Mouse (Mus musculus): ENCODE results near the gene 4930474N05Rik. TPM values are rescaled to one million over a fixed set of nuclear protein-coding genes. Genes with fewer than 3 reads are reported as not detected.

The 4930474N05Rik gene
- polyA plus RNA-seq (2015; fragmentation: Nextera tagmentation; extraction: Ambion mirVana), result not detected in 2 replicates

- ATAC-seq (ENCODE audit: low FRiP score, low TSS enrichment), result no peak
- Histone ChIP-seq H3K4me1 (ENCODE audit: insufficient read depth, low read length) (no peaks in the 10 kb centered on the region), H3K4me3 (ENCODE audit: low read length) (no peak within 1 kb of the TSS), H3K36me3 (ENCODE audit: insufficient read depth, low read length) (no peaks in the 10 kb centered on the region), H3K9me3 (ENCODE audit: low read length) (no peaks in the 10 kb centered on the region), H3K4me2 (replicated peaks; ENCODE audit: low read depth, low read length) (no peak within 1 kb of the TSS), H3K27me3 (ENCODE audit: insufficient read depth, low read length) (no peaks in the 10 kb centered on the region), H3K27ac (ENCODE audit: low read length) (no peak within 1 kb of the TSS), H3K9ac (replicated peaks; ENCODE audit: low read length) (no peak within 1 kb of the TSS)
Observed at GRCm38 (mm10) chr14:36094617-36095016, at the start of gene 4930474N05Rik. 4930474N05Rik (plus strand) TSS chr14:36094917.

DNA sequence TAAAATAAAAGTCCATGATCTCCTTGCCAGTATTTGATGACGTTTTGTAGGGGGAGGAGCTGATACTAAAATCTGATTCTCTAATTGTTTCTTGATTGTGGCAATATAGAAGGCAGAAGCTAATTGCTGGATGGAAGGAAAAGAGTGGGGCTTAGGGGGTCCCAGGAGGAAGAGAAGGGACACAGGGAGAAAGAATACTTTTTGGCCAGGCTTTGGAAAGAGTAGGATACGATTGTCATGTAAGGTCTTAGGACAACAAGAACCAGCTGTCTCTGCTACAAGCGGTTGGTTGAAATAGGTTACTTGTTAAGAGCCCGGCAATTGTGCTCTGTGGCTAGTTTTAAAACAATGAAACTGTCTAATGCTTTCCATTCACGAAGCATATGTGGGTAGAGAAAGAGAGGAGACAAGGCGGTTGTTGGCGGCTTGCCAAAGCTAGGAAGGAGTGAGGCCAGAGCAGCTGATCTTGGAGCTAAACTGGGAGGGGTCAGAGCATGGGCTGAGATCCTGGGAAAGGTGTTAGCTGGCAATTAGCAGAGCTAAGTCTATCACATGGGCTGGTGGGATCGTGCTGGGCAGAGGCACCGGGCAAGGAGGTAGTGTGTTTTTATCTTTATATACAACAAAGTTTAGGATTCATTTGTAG is 45.8 kb upstream of the 4930474N05Rik start:
- Histone ChIP-seq H3K4me2 (replicated peaks; ENCODE audit: low read depth, low read length) (no peak overlapping the region), H3K4me3 (ENCODE audit: low read length) (no peak overlapping the region), H3K9ac (replicated peaks; ENCODE audit: low read length) (no peak overlapping the region), H3K4me1 (ENCODE audit: insufficient read depth, low read length) (no peaks in the 10 kb centered on the region), H3K36me3 (ENCODE audit: insufficient read depth, low read length) (no peaks in the 10 kb centered on the region), H3K9me3 (ENCODE audit: low read length) (no peaks in the 10 kb centered on the region), H3K27me3 (ENCODE audit: insufficient read depth, low read length) (no peaks in the 10 kb centered on the region), H3K27ac (ENCODE audit: low read length) (no peak overlapping the region)
- peak; percentile 61; the same call in 1 of the 2 replicates for ATAC-seq (ENCODE audit: low FRiP score, low TSS enrichment)
- WGBS, result 31% methylated on average over 9 of the region's 9 CpGs

DNA sequence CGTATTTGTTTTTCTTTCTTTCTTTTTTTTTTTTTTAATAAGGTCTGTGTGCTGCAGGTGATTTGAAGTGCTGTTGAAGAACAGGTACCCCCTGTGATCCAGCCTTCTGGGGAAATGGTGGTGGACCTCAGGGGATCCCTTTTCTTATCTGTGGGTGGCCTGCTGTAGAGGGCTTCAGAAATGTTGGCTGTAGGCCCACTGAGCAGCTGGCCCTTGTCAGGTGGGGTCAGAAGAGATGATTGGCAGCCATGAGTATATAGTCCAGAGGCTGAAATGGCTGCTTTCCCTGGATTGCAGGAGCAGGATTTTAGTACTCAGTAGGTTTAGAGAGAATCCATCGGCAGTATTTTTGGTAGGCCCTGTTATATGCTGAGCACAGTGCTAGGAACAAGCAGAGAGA is 41.4 kb upstream of the 4930474N05Rik start:
- Histone ChIP-seq H3K36me3 (ENCODE audit: insufficient read depth, low read length) (no peaks in the 10 kb centered on the region), H3K27ac (ENCODE audit: low read length) (no peak overlapping the region), H3K4me3 (ENCODE audit: low read length) (no peak overlapping the region), H3K4me1 (ENCODE audit: insufficient read depth, low read length) (no peaks in the 10 kb centered on the region), H3K27me3 (ENCODE audit: insufficient read depth, low read length) (no peaks in the 10 kb centered on the region), H3K9ac (replicated peaks; ENCODE audit: low read length) (no peak overlapping the region), H3K9me3 (ENCODE audit: low read length) (no peaks in the 10 kb centered on the region), H3K4me2 (replicated peaks; ENCODE audit: low read depth, low read length) (no peak overlapping the region)
- 74% methylated on average over 2 of the region's 2 CpGs for WGBS
- ATAC-seq (ENCODE audit: low FRiP score, low TSS enrichment), result no peak

DNA sequence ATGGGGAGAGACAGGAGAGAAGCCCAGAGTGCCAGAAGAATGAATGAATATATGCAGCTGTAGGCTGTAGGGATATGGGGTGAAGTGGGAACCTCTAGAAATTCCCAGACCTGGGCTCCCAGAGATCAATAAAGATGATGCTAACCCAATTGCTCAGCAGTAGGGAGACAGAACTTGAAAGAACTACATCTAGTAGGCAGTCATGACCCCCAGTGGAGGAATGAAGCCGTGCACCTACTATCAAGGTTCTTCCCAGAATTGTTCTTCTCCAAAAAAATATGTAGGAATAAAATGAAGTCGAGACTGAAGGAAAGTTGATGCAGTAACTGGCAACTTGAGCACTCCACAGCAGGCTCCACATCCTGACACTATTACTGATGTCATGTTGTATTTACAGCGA is 3.8 kb downstream of the 4930474N05Rik start:
- ATAC-seq (ENCODE audit: low FRiP score, low TSS enrichment), result no peak
- no peaks in the 10 kb centered on the region for H3K4me1 ChIP-seq (ENCODE audit: insufficient read depth, low read length)
- H3K36me3 ChIP-seq (ENCODE audit: insufficient read depth, low read length), result no peaks in the 10 kb centered on the region
- no peak overlapping the region for H3K4me2 ChIP-seq (replicated peaks; ENCODE audit: low read depth, low read length)
- H3K27ac ChIP-seq (ENCODE audit: low read length), result no peak overlapping the region
- no peak overlapping the region for H3K9ac ChIP-seq (replicated peaks; ENCODE audit: low read length)
- no peaks in the 10 kb centered on the region for H3K9me3 ChIP-seq (ENCODE audit: low read length)
- H3K27me3 ChIP-seq (ENCODE audit: insufficient read depth, low read length), result no peaks in the 10 kb centered on the region
- 60% methylated on average over 3 of the region's 3 CpGs for WGBS
- H3K4me3 ChIP-seq (ENCODE audit: low read length), result no peak overlapping the region

DNA sequence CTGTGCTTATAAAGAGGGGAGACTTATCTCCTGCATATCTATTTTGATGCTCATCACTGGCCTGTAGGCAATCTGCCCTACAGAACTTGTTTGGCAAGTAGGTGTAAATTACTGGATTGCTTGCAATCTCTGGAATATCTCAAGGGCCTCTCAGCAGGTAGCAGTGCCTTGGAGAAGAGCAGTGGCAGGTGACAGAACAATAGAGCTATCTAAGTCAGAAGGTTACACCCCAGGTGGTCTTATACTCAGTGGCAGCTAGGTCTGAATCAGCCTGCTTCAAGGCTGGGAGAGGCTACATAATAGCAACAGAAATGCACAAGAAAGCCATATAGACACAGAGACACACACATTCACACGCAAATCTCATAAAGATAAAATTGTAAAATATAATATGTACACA is 4.9 kb downstream of the 4930474N05Rik start:
- Histone ChIP-seq H3K27ac (ENCODE audit: low read length) (no peak overlapping the region), H3K4me3 (ENCODE audit: low read length) (no peak overlapping the region), H3K27me3 (ENCODE audit: insufficient read depth, low read length) (no peaks in the 10 kb centered on the region), H3K36me3 (ENCODE audit: insufficient read depth, low read length) (no peaks in the 10 kb centered on the region), H3K9ac (replicated peaks; ENCODE audit: low read length) (no peak overlapping the region), H3K9me3 (ENCODE audit: low read length) (no peaks in the 10 kb centered on the region), H3K4me2 (replicated peaks; ENCODE audit: low read depth, low read length) (no peak overlapping the region), H3K4me1 (ENCODE audit: insufficient read depth, low read length) (no peaks in the 10 kb centered on the region)
- no peak for ATAC-seq (ENCODE audit: low FRiP score, low TSS enrichment)
- WGBS, result 44% methylated on average over 1 of the region's 1 CpGs

DNA sequence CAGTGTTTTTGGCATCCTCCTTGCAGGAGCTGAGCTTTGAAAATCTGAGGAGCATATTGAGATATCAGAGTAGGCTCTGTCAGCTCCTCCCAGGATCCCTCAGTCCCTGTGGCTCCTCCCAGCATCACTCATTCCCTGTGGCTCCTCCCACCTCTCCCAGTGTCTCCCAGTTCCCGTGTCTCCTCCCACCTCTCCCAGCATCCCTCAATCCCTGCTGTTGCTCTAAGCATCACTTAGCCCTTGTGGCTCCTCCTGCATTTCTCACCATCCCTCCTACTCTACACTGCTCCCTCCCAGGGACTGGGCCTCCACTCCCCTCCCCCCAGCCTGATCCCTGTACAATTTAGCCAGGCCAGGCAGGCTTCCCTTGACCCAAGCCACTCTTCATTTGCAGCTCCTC is 6.0 kb downstream of the 4930474N05Rik start:
- Histone ChIP-seq H3K9ac (replicated peaks; ENCODE audit: low read length) (no peak overlapping the region), H3K27ac (ENCODE audit: low read length) (no peak overlapping the region), H3K9me3 (ENCODE audit: low read length) (no peaks in the 10 kb centered on the region), H3K27me3 (ENCODE audit: insufficient read depth, low read length) (no peaks in the 10 kb centered on the region), H3K4me3 (ENCODE audit: low read length) (no peak overlapping the region), H3K4me2 (replicated peaks; ENCODE audit: low read depth, low read length) (no peak overlapping the region), H3K4me1 (ENCODE audit: insufficient read depth, low read length) (no peaks in the 10 kb centered on the region), H3K36me3 (ENCODE audit: insufficient read depth, low read length) (no peaks in the 10 kb centered on the region)
- WGBS, result 6% methylated on average over 1 of the region's 1 CpGs
- no peak for ATAC-seq (ENCODE audit: low FRiP score, low TSS enrichment)

DNA sequence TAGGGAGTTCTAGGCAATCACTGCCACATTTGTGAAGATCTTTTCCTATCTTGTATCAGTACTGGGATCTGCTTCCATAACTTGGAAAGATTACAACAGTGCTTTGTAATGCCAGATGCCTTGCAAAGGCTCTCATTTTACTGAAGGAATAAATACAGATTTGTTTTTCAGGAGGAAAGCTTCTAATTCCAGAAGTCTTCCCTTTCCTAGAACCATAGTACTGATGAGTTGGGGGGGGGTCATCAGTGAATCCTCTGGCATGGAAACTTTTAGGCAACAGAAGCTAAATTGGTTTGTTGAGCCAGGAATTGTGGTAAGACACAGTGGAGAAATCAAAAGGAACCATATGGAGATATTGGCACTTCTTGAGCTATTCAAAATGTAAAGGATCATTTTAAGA is 19.8 kb downstream of the 4930474N05Rik start:
- H3K4me1 ChIP-seq (ENCODE audit: insufficient read depth, low read length), result no peaks in the 10 kb centered on the region
- ATAC-seq (ENCODE audit: low FRiP score, low TSS enrichment), result no peak
- no peak overlapping the region for H3K4me2 ChIP-seq (replicated peaks; ENCODE audit: low read depth, low read length)
- no peak overlapping the region for H3K4me3 ChIP-seq (ENCODE audit: low read length)
- H3K9ac ChIP-seq (replicated peaks; ENCODE audit: low read length), result no peak overlapping the region
- no peaks in the 10 kb centered on the region for H3K36me3 ChIP-seq (ENCODE audit: insufficient read depth, low read length)
- no peaks in the 10 kb centered on the region for H3K9me3 ChIP-seq (ENCODE audit: low read length)
- no peak overlapping the region for H3K27ac ChIP-seq (ENCODE audit: low read length)
- H3K27me3 ChIP-seq (ENCODE audit: insufficient read depth, low read length), result no peaks in the 10 kb centered on the region

GRCm38 (mm10) chr14:36123775-36124335 is 29.1 kb downstream of the 4930474N05Rik start:
- H3K4me3 ChIP-seq (ENCODE audit: low read length), result no peak overlapping the region
- no peak overlapping the region for H3K4me2 ChIP-seq (replicated peaks; ENCODE audit: low read depth, low read length)
- no peak overlapping the region for H3K9ac ChIP-seq (replicated peaks; ENCODE audit: low read length)
- no peaks in the 10 kb centered on the region for H3K27me3 ChIP-seq (ENCODE audit: insufficient read depth, low read length)
- no peaks in the 10 kb centered on the region for H3K36me3 ChIP-seq (ENCODE audit: insufficient read depth, low read length)
- H3K9me3 ChIP-seq (ENCODE audit: low read length), result no peaks in the 10 kb centered on the region
- ATAC-seq (ENCODE audit: low FRiP score, low TSS enrichment), result no peak
- H3K4me1 ChIP-seq (ENCODE audit: insufficient read depth, low read length), result no peaks in the 10 kb centered on the region
- no peak overlapping the region for H3K27ac ChIP-seq (ENCODE audit: low read length)
- WGBS, result 47% methylated on average over 2 of the region's 2 CpGs

DNA sequence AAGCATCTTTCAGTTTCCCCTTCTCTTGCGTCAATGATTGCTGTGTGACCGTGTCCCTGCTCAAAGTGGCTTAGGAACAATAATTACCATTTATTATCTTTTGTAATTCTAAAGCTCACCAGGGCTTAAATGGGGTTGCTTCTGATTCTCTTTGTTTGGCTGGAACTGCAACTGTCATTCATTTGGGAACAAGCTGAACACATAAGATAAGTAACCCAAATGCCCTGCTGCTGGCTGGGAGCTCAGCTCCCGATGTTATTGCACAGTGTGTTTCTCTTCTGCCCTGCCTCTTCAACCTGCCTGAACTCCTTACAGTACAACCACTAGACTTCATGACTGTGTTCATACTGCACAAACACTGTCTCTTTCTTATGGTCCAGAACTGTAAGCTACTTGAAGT is 41.0 kb downstream of the 4930474N05Rik start:
- ATAC-seq (ENCODE audit: low FRiP score, low TSS enrichment), result no peak
- Histone ChIP-seq H3K9ac (replicated peaks; ENCODE audit: low read length) (no peak overlapping the region), H3K4me2 (replicated peaks; ENCODE audit: low read depth, low read length) (no peak overlapping the region), H3K9me3 (ENCODE audit: low read length) (no peaks in the 10 kb centered on the region), H3K27me3 (ENCODE audit: insufficient read depth, low read length) (no peaks in the 10 kb centered on the region), H3K4me1 (ENCODE audit: insufficient read depth, low read length) (no peaks in the 10 kb centered on the region), H3K36me3 (ENCODE audit: insufficient read depth, low read length) (no peaks in the 10 kb centered on the region), H3K27ac (ENCODE audit: low read length) (no peak overlapping the region), H3K4me3 (ENCODE audit: low read length) (no peak overlapping the region)
- 82% methylated on average over 3 of the region's 3 CpGs for WGBS

GRCm38 (mm10) chr14:36137696-36138095 is 43.0 kb downstream of the 4930474N05Rik start:
- Histone ChIP-seq H3K27ac (ENCODE audit: low read length) (no peak overlapping the region), H3K36me3 (ENCODE audit: insufficient read depth, low read length) (no peaks in the 10 kb centered on the region), H3K4me3 (ENCODE audit: low read length) (no peak overlapping the region), H3K9ac (replicated peaks; ENCODE audit: low read length) (no peak overlapping the region), H3K27me3 (ENCODE audit: insufficient read depth, low read length) (no peaks in the 10 kb centered on the region), H3K4me2 (replicated peaks; ENCODE audit: low read depth, low read length) (no peak overlapping the region), H3K4me1 (ENCODE audit: insufficient read depth, low read length) (no peaks in the 10 kb centered on the region), H3K9me3 (ENCODE audit: low read length) (no peaks in the 10 kb centered on the region)
- WGBS, result 91% methylated on average over 4 of the region's 4 CpGs
- ATAC-seq (ENCODE audit: low FRiP score, low TSS enrichment), result no peak

Data from kidney, embryonic 16.5 days (tissue).